Mouse (Mus musculus): Measurements from ENCODE around the gene Gprin2. TPM values are rescaled to one million over a fixed set of nuclear protein-coding genes. Genes with fewer than 3 reads are reported as not detected.

Gprin2 gene
- total RNA-seq (2017), result 0.10 TPM in 1 of 3 replicates, not detected in the others

DNA sequence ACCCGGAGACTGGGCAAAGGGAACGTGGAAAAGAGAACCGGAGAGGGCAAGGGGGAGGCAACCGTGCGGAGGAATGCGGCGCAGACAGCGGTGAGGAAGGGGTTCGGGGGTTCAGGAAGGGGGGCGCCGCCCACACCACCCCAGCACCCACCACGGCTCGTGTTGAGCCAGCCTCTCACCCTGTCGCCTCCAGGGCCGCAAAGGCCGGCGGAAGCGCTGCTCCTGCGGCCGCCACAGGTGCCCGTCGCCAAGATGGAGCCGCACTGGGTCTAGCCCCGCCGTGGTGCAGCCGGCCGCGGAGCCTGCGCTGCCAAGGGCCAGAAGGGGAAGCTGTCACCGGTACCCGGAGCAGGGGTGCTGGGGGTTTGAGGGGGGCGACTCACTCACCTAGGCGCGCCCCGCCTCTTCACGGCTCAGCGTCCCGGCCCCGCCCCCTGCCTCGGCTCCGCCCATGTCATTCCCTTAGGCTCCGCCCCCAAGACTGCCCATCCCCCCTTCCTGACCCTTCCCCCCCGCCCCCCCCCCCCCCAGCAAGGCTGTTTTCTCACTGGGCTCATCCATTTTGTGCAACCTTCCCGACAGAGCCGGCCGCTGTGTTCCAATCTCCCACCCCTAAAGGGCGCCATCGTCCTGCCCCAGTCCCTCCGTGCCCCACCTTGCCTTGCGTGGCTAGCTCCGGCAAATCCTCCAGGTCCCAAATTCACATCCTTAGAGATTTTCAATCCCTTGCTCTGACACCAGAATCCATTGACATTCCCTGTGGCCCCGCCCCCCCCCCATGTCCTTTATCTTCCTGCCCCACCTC, at the start of gene Gprin2:
Gprin2 (minus strand) TSS at position 423 of the 805 bp plus-strand sequence.
- no peak for ATAC-seq (replicated peaks; ENCODE audit: insufficient number of reproducible peaks, low FRiP score, low TSS enrichment, poor library complexity, severe bottlenecking)

GRCm38 (mm10) chr14:34240676-34241075, 39.2 kb upstream of the Gprin2 start:
- no peak for ATAC-seq (replicated peaks; ENCODE audit: insufficient number of reproducible peaks, low FRiP score, low TSS enrichment, poor library complexity, severe bottlenecking)

DNA sequence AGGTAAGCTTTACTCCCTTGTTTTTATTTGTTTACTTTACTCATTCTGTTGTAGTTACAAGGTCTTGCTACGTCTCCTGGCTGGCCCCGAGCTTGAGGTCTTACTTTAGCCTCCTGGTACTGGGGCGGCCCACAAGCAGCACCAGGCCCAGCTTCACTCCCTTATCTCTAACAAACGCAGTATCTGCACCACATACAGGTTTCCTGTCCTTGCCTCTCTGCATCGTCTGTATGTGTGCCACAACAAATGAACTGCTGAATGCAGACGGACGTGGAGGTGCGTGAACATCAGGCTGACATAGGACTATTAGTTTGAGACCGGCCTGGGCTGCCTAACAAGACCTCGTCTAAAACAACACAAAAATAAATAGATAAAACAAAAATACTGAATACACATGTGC, 38.8 kb upstream of the Gprin2 start:
- ATAC-seq (replicated peaks; ENCODE audit: insufficient number of reproducible peaks, low FRiP score, low TSS enrichment, poor library complexity, severe bottlenecking), result no peak

DNA sequence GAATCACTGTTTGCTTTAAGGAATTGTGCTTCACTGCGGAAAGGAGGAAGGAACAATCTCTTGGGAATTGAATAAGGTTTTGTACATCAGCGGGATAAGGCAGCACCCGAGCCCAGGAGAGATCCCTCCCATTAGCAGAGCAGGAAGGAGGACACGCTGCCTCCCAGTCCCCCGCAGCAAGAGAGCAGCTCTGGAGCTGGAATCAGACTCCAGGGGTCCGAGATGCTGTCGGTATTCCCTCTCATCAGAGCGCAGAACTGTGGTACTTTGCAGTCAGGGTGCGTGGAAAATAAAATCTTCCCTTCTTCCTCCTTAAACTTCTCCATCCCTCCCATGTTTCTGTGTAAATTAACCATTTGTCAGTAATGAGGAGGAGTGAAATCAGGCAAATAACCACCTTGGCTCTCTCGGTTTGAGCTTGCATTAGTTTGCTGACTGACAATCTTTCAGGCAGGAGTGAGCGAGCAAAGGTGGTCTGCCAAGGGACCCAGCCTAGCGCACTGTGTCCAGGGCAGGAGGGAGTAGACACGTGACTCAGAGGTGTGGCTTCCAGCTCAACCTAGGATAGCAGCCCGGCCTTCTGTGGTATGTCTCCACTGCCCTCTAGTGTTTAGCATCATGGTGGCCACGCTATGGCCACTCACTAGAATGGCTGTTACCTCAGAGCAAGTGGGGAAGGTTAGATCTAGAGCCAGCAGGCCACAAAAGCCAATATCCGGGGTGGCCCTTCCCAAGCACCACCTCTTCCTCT, 33.4 kb upstream of the Gprin2 start:
- 0 out of 2 replicates have a peak, but pooled peaks have one; percentile 27 for ATAC-seq (replicated peaks; ENCODE audit: insufficient number of reproducible peaks, low FRiP score, low TSS enrichment, poor library complexity, severe bottlenecking)

GRCm38 (mm10) chr14:34233846-34234245, 32.4 kb upstream of the Gprin2 start:
- ATAC-seq (replicated peaks; ENCODE audit: insufficient number of reproducible peaks, low FRiP score, low TSS enrichment, poor library complexity, severe bottlenecking), result no peak

- ATAC-seq (replicated peaks; ENCODE audit: insufficient number of reproducible peaks, low FRiP score, low TSS enrichment, poor library complexity, severe bottlenecking), result no peak
Measured at GRCm38 (mm10) chr14:34232866-34233680, 31.6 kb upstream of the Gprin2 start.

GRCm38 (mm10) chr14:34232340-34232739, 30.9 kb upstream of the Gprin2 start:
- no peak for ATAC-seq (replicated peaks; ENCODE audit: insufficient number of reproducible peaks, low FRiP score, low TSS enrichment, poor library complexity, severe bottlenecking)

DNA sequence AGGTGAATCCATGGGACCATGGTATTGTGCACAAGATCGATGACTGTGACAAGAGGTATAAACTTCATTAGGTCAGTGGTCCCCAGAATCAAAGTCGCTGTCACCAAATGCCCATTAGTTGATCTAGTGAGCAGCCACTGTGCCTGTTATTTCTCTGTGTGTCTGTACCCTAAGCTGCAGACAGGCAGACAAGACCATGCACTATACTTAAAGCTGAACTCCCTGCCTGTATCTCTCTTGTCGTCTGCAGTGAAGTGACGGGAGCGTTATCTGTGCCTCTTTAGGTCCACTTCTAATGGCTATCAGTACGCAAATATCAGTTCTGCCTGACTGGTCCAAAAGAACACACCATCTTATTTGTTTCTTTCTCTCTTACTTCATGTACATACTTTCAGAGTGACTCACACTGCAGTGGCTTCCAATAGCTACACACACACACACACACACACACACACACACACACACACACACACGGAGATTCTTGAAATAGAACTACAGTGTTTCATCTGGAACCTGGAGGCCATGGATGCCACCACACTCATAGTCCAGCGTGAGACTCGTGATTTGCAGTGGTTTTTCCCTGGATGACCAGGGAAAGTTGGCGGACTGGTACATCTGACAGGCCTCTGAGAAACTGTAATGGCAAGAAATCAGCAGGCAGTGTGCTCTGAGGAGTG, 27.5 kb upstream of the Gprin2 start:
- no peak for ATAC-seq (replicated peaks; ENCODE audit: insufficient number of reproducible peaks, low FRiP score, low TSS enrichment, poor library complexity, severe bottlenecking)

GRCm38 (mm10) chr14:34227981-34228380, 26.5 kb upstream of the Gprin2 start:
- no peak for ATAC-seq (replicated peaks; ENCODE audit: insufficient number of reproducible peaks, low FRiP score, low TSS enrichment, poor library complexity, severe bottlenecking)

GRCm38 (mm10) chr14:34226566-34226965, 25.1 kb upstream of the Gprin2 start:
- no peak for ATAC-seq (replicated peaks; ENCODE audit: insufficient number of reproducible peaks, low FRiP score, low TSS enrichment, poor library complexity, severe bottlenecking)

GRCm38 (mm10) chr14:34225986-34226385, 24.5 kb upstream of the Gprin2 start:
- no peak for ATAC-seq (replicated peaks; ENCODE audit: insufficient number of reproducible peaks, low FRiP score, low TSS enrichment, poor library complexity, severe bottlenecking)

- no peak for ATAC-seq (replicated peaks; ENCODE audit: insufficient number of reproducible peaks, low FRiP score, low TSS enrichment, poor library complexity, severe bottlenecking)
Measured at GRCm38 (mm10) chr14:34223362-34223898, 22.0 kb upstream of the Gprin2 start.

- no peak for ATAC-seq (replicated peaks; ENCODE audit: insufficient number of reproducible peaks, low FRiP score, low TSS enrichment, poor library complexity, severe bottlenecking)
Measured at GRCm38 (mm10) chr14:34221416-34222077, 20.1 kb upstream of the Gprin2 start.

GRCm38 (mm10) chr14:34220426-34220825, 19.0 kb upstream of the Gprin2 start:
- no peak for ATAC-seq (replicated peaks; ENCODE audit: insufficient number of reproducible peaks, low FRiP score, low TSS enrichment, poor library complexity, severe bottlenecking)

GRCm38 (mm10) chr14:34219786-34220198, 18.3 kb upstream of the Gprin2 start:
- no peak for ATAC-seq (replicated peaks; ENCODE audit: insufficient number of reproducible peaks, low FRiP score, low TSS enrichment, poor library complexity, severe bottlenecking)

- ATAC-seq (replicated peaks; ENCODE audit: insufficient number of reproducible peaks, low FRiP score, low TSS enrichment, poor library complexity, severe bottlenecking), result no peak
Measured at GRCm38 (mm10) chr14:34219295-34219694, 17.8 kb upstream of the Gprin2 start, which contains the start of gene Syt15. Gene Syt15 (plus strand): TSS chr14:34219595.

GRCm38 (mm10) chr14:34215451-34216127, 14.1 kb upstream of the Gprin2 start:
- ATAC-seq (replicated peaks; ENCODE audit: insufficient number of reproducible peaks, low FRiP score, low TSS enrichment, poor library complexity, severe bottlenecking), result no peak
